Mouse (Mus musculus) adrenal gland, adult 2 months (tissue): Measurements from ENCODE around the gene Kctd2. TPM values are rescaled to one million over a fixed set of nuclear protein-coding genes. Genes with fewer than 3 reads are reported as not detected.
"Not testable (repeated sequence)": the region's sequence is repeated elsewhere in the genome, so short reads cannot be mapped to it uniquely, and the experiment has no call there.

Source experiments
- DNase-seq: peaks from one replicate; pipeline ENCODE4 v3.0.0; 2021
- polyA plus RNA-seq: library from polyadenylated mRNA; depleted of rRNA; stranded (reverse); fragments of >200 nt; gene quantifications from 2 replicates; pipeline ENCODE4 v1.2.3, GENCODE M21; 2012
- total RNA-seq, 2 experiments: library from RNA; stranded (reverse); gene quantifications; 2 replicates each; pipeline ENCODE4 v1.2.3; 2021

Gene Kctd2
- total and polyA plus RNA-seq, 3 experiments = 52.1 to 80.0 (median 72.0) TPM

- DNase-seq = peak; percentile 59
Observed at GRCm38 (mm10) chr11:115439326-115439725, 19.4 kb downstream of the Kctd2 start.

- no peak for DNase-seq
Observed at GRCm38 (mm10) chr11:115439906-115440595, 20.1 kb downstream of the Kctd2 start, which contains the start of gene Trim80. TSS of gene Trim80 (plus strand) at chr11:115440545.

- DNase-seq = no peak
Observed at GRCm38 (mm10) chr11:115441417-115441816, 21.5 kb downstream of the Kctd2 start.

GRCm38 (mm10) chr11:115446906-115447305 is 27.0 kb downstream of the Kctd2 start:
- peak; percentile 81 for DNase-seq

- no peak for DNase-seq
Observed at GRCm38 (mm10) chr11:115447321-115447885, 27.5 kb downstream of the Kctd2 start.

- DNase-seq = no peak
Observed at GRCm38 (mm10) chr11:115448075-115448474, 28.1 kb downstream of the Kctd2 start.

GRCm38 (mm10) chr11:115448998-115449397 is 29.1 kb downstream of the Kctd2 start:
- no peak for DNase-seq

GRCm38 (mm10) chr11:115450176-115450575 is 30.2 kb downstream of the Kctd2 start:
- DNase-seq = peak; percentile 60

GRCm38 (mm10) chr11:115451781-115452241 is 31.9 kb downstream of the Kctd2 start:
- DNase-seq = no peak

GRCm38 (mm10) chr11:115452281-115452860 is 32.4 kb downstream of the Kctd2 start:
- no peak for DNase-seq

- no peak for DNase-seq
Observed at GRCm38 (mm10) chr11:115453306-115453705, 33.4 kb downstream of the Kctd2 start.

GRCm38 (mm10) chr11:115454822-115455221 is 34.9 kb downstream of the Kctd2 start:
- DNase-seq = not testable (repeated sequence)

GRCm38 (mm10) chr11:115455619-115456018 is 35.7 kb downstream of the Kctd2 start:
- DNase-seq = no peak

- no peak for DNase-seq
Observed at GRCm38 (mm10) chr11:115456182-115456581, 36.3 kb downstream of the Kctd2 start.

GRCm38 (mm10) chr11:115457405-115457804 is 37.5 kb downstream of the Kctd2 start:
- no peak for DNase-seq

GRCm38 (mm10) chr11:115460976-115461375 is 41.0 kb downstream of the Kctd2 start:
- no peak for DNase-seq

GRCm38 (mm10) chr11:115461846-115462242 is 41.9 kb downstream of the Kctd2 start:
- no peak for DNase-seq

GRCm38 (mm10) chr11:115462243-115462891 is 42.4 kb downstream of the Kctd2 start, which contains the start of gene Slc16a5:
TSS of gene Slc16a5 (plus strand) at chr11:115462474.
- no peak for DNase-seq

- peak; percentile 50 for DNase-seq
Observed at GRCm38 (mm10) chr11:115463397-115463796, 43.5 kb downstream of the Kctd2 start.

- no peak for DNase-seq
Observed at GRCm38 (mm10) chr11:115464851-115465250, 44.9 kb downstream of the Kctd2 start.

GRCm38 (mm10) chr11:115467217-115467618 is 47.3 kb downstream of the Kctd2 start:
- DNase-seq = no peak

- DNase-seq = no peak
Observed at GRCm38 (mm10) chr11:115472183-115472582, 52.3 kb downstream of the Kctd2 start.
